Mouse (Mus musculus): Measurements from ENCODE around the gene Rpl34.
A peak's percentile ranks its signal among the peaks of the same experiment; 100 is the strongest.

The Rpl34 gene

DNA sequence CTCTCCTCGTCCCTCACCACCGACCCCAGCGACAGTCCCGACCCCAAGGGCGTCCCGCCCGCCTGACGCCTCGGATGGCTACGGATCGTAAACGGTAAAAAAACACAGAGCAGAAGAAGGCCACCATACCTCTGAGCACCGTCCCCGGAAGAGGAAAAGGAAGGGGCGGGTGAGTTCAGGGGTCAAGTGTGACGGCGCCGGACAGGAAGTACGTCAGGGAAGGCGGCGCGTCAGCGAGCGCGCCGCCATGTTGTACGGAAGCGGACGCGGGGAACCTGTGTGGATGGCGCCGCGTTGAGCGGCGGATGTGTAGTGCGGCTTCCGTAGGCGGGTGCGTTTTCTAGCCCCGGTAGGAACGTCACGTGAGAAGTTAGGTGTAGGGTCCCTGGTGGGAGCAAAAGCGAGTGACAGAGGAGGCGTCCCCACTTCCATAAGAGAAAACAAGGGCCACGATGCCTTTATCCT is at the start of gene Rpl34:
TSS of gene Rpl34 (minus strand) at position 210 of the 465 bp plus-strand sequence.
- peak; percentile 94 for DNase-seq

DNA sequence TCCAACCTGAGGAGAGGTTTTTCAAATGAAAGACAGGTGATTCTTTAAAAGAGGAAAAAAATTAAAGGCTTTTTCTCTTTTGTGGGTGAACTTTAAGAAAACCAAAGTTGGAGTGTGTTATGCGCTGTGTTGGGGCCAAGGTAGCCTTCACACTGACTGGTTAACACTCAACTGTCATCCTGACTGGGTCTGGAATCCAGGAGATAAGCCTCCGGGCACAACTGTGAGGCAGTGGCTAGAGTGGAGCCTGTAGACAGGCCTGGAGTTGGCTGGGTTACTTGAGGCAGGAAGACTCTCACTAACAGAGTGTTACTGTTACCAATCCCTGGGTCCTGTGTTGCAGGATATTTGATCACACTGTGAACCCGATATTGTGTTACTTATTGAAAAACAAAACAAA is 38.0 kb upstream of the Rpl34 start:
- DNase-seq, result no peak

- DNase-seq, result no peak
These were observed 33.9 kb upstream of the Rpl34 start for GRCm38 (mm10) chr3:130764091-130764490.

DNA sequence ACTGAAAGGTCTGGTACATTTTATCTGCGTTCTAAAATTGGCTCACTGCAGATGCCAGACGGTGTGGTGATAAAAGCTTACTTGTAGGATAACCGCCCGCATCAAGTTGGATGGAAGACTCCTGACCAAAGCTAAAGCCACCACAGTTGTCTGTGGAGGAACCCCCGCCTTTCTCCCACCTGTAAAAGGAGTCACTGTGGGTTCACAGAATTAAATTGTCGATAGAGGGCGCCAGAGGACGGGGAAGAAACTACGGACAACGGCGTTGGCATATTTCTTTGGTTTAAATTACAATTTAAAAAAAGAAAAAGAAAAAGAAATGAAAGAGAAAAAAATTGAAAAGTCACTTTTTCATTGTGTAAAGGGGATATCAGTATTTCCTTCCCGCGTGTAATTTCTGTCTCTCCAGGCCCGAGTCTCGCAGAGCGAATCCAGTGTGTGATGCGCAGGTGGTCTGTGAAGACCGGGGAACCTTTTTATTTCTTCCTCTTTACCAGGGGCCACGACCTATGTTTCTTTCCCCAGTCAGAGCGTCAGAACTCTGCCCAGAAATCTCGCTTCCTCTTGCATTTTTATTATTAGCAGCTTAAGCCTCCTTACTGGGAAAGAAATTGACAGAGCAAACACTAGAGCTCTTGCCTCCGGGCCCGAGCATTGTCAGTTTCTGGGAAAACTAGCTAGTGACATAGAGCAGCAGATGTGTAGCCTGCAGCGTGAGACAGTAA is 30.7 kb upstream of the Rpl34 start:
- DNase-seq, result peak; percentile 80 to 83

GRCm38 (mm10) chr3:130758157-130758841 is 28.1 kb upstream of the Rpl34 start:
- no peak for DNase-seq

- no peak for DNase-seq
These were observed 27.1 kb upstream of the Rpl34 start for GRCm38 (mm10) chr3:130757117-130757852.

DNA sequence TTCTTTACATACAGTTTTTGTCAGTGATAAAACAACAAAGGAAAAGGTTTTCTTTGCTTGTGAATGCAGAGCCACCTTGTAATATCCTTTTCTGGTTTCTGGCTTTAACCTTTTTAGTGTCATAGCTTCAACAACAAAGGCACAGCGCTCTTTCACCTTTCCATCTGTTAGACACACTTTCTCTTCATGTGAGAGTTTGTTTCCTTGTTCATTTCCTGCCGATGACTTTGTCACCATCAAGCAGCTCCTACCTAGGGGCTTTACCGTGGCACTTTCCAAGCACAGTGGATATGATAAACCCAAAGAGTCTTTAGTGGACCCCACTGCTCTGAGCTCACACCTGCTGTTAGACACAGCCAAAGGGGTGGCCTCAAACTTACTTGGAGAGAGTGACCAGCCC is 19.0 kb upstream of the Rpl34 start:
- DNase-seq, result no peak

DNA sequence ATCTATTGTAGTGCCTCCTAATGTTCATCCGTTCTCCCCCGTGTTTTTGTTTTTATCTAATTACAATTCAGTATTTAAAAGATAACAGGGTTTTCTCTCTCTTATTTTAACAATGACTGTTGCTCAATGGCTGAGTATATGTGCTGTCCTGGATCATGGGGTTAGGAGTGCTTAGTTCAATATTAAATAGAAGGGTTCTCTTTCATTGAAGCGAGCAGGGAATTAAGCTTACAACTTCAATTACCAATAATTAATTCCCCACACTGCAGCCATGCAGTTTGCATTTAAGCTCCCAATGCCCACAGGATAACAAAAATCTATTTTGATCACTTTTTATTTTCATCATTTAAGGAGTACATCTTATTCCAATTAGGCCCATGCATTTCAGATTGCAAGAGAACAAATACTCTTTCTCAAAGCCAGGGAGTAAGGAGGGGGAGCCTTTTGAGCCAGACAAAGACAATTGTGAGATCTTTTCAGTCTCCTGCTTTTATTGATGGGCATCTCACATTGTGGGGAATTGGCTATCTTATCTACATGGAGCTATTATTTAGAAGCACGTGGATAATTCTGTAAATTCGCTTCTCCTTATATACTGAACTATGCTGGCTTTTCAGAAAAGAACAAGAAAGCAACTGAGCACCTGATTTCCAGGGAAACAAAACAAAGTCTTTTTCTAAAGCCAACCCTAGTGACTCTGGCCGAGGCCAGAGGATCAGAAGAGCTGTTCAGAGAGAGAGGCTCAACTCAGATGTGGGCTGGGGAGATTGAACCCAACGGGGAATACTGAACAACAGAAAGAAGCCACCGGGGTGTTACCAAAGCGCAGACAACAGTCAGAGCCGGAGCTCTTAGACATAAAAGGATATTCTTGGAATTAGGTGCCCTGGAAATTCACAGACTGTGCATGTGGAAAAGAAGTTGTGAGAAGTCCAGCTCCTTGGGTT is 16.7 kb upstream of the Rpl34 start:
- DNase-seq, result no peak

- DNase-seq, result no peak
These were observed 7.6 kb upstream of the Rpl34 start for GRCm38 (mm10) chr3:130737652-130738361.

DNA sequence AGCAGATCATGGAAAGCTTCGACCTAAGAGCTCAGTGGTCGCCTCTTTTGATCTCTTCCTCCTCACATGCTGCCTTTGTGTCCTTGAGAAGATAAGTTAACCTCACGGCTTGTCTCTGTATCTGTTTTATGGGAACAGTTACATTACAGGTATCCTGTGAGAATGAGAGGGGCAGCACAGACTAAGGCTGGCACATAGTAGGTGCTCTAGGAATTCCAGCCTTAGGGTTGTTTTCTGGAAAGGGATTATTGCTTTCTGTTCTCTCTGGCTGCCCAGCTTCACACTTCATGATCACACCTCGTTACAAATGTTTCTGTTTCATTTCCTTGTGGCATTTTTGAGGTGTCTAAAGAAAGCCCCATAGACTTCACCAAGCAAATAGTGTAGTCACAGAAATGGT is 6.6 kb upstream of the Rpl34 start:
- peak in 1 of 2 experiments; percentile 9 for DNase-seq

DNA sequence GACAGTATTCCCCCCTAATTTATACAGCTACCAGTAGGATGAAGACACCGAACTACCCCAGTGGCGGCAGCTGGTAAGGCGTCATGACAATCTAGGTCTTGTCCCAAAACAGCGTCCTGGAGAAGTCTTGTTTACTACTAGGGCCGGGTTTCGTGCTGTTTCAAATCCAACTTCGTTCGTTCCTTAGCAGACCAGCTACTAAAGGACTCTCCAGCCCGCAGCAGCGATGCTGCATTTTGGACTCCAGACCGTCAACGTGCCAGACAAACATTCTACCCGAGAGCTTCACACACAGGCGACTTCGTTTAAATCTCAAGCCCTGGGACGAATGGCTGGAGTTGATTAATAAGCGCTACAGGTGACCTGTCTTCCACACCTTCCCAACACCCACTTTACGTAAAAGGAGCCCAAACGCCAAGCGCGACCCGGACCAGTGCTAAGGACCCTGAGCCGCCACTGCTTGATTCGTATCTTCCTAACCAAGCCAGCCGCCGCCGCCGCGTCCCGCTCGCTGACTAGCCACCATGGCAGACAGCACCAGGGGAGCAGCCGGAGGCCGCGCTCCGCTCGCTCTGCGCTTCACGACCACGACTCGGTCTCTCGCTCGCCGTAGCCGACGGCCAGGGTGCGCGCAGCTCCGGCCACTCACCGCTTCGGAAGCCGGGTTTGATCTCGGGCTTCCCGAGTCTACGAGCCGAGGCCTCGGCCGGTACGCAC is 568 bp downstream of the Rpl34 start:
- peak; percentile 67 to 72 for DNase-seq

DNA sequence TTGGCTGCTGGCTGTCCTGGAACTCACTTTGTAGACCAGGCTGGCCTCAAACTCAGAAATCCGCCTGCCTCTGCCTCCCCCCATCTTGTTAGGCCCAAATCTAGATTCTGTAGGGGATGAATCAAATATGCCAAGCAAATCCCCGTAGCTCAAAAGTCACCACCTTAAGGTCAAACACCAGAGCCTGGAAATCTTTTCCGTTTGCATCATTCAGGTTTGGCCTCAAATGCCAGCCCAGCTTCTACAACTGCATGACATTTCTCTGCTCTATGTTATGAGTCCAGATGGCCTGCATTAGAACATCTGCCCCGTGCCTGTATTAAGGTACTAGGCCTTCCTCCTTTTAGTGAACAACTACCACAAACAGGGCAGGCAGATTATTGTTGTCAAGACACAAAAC is 2.5 kb downstream of the Rpl34 start:
- no peak for DNase-seq

DNA sequence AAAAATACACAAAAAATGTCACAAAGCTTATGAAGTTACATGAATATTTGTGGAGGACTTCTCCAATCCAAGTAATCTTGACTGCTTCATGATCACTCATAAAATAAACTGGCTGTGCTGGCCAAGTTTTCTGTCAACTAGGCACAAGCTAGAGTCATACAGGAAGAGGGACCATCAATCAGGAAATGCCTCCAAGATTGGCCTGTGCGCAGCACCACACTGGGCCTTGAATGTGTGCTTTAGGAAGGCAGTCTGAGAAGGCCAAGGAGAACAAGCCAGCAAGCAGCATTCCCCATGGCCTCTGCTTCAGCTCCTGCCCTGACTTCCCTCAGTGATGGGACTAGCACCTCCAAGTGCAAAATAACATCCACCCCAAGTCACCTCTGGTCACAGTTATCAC is 3.2 kb downstream of the Rpl34 start:
- DNase-seq, result no peak

DNA sequence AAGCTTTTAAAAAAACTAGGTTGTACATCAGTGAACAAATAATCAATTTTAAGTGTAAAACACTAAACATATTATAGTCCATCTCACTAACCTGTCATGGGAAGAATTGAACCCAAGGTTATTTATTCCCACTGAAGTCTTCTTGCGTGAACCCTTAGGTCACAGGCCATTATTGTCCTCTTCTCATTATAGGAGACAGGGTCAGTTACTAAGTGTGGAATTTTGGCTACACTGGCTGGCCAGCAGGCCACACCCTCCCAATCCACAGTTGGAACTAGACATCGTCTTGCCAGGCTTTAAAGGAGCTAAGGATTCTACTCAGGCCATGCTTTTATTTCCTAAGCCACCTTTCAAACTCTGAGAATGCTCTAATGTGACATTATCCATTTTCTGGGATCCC is 4.5 kb downstream of the Rpl34 start:
- no peak for DNase-seq

DNA sequence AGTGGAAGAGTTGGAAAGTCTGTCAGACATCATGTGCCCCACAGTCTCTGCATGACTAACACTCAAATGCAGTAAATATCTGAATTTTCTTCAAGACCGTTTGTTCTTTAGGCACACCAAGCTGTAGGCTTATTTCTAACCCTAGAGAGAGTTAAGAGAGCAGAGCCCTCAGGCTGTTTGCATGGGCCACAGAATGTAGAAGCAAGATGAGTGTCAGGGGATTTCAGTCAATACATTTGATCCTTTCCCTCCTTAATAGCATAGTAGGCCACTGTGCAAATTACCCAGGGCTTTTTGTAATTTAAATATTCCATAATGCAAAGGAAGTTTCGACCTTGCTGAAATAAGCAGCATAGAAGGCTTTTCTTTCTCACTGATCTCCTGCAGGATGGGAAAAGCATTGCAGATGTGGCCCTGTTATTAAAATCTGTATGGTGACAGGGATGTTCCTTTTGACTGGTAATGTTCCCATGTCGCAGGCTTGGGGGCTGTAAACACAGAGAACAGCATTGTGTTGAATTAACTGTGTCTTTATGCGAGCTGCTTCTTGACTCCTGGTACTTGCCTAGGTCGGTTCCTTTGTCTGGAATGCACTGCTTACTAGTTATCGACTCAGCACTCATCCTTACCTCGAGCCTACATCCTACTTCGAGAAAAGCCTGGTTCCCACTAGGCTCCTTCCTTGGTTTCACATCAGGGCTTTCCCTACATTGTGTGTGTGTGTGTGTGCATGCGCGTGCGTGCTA is 7.3 kb downstream of the Rpl34 start:
- DNase-seq, result no peak

- no peak for DNase-seq
These were observed 10.0 kb downstream of the Rpl34 start for GRCm38 (mm10) chr3:130720225-130720624.

DNA sequence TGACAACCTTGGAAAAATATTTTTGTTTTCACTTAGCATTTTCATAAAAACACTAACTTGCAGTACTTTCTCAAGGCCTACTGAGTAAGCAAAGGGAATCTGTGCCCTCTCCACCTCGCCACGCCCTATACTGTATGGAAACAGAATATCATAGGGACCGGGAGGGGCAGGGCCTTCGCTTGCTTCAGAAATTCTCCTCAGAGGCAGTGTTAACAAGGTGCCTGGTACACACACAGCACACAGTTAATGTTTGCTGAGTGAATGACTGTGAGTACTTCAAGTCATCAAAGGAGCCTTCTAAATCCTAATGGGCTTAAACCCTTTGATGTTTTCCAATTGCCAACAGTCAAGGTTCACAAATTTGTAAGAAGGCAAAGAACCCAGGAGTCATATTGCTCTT is 11.3 kb downstream of the Rpl34 start:
- no peak for DNase-seq

GRCm38 (mm10) chr3:130716555-130716954 is 13.6 kb downstream of the Rpl34 start:
- DNase-seq, result no peak

DNA sequence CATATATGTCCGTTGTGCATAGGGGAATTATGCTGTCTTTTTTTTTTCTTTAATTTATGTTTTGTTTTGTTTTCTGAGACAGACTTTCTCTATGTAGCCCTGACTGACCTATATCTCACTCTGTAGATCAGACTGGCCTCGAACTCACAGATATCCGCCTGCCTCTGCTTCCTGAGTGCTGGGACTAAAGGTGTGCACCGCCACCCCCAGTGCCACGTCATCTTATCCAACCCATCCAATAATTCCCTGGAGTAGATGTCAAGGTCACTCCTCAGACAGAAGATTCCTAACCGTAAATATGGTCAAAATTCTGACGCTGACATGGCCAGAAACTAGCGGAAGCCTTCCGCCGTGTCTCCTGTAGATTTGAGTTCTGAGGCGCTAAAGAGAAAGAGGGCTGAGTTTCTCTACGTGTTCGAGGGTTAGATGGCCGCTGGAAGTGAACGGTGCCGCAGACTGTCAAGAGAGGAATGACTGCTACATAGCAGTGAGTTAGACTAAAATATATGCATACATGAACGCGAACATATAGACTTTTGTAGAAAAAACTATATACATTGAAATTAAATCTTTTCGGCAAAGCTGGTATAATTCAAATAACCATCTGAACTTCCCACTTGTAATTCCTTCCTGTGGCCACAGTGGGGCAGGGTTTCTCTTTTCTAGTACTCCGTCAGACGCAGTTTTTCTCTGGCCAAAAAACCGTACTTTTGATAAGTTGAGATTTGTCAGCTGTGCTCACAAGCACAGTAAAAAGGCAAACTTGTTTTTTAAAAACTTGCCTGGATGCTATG is 15.2 kb downstream of the Rpl34 start:
- DNase-seq, result peak; percentile 78 to 79

- no peak for DNase-seq
These were observed 17.3 kb downstream of the Rpl34 start for GRCm38 (mm10) chr3:130712891-130713290.

Data from B cell, adult 2 months (primary cell).